Comparison of ENCODE assay signal across 12 mouse cellular contexts in the genomic region with DNA sequence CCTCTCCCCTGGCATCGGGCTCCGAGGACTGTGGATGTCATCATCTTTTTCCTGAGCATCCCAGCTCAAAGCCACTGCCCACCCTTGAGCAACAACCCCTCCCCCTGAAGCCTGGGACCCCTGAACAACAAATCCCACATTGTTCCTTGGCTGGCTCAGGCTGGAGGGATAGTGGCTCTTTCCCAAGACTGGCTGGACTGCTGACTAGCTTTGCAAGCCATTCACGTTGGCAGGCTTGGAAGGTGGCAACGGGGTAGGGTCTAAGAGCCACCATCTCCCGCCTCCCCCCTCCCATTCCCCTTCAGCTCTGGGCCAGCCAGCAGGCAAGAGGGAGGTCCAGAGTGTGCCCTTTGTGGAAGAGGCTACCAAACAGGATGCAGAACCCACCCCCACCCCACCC. TPM values are rescaled to one million over a fixed set of nuclear protein-coding genes. Genes with fewer than 3 reads are reported as not detected.
A peak's percentile ranks its signal among the peaks of the same experiment; 100 is the strongest.
DNase-seq lines count a peak whose midpoint lies in the region; ATAC-seq and TF ChIP-seq lines count a peak whose summit lies in the region.
"Had no signal": no experiment of that assay in that cellular context is flagged by ENCODE, and none has a peak within 500 bp of the region (broad histone marks: within the 10 kb centered on the region; RNA-seq: fewer than 3 reads in every experiment).

No protein-coding gene starts in this region.

- ATAC-seq in cerebellum, adult (ENCODE audit: insufficient number of reproducible peaks, low FRiP score, low TSS enrichment): no peak
- peak; percentile 90 for ATAC-seq in hindbrain, postnatal 0 days
- peak; percentile 45 for ATAC-seq in midbrain, embryonic 12.5 days (ENCODE audit: low FRiP score, low read depth)
- no peak for ATAC-seq in megakaryocyte-erythroid progenitor cell, adult 5-6 weeks (replicated peaks; ENCODE audit: low FRiP score, low TSS enrichment, poor library complexity, severe bottlenecking)

- H3K9me3 ChIP-seq in embryonic facial prominence, embryonic 10.5 days: no peaks in the 10 kb centered on the region
- H3K9me3 ChIP-seq in hindbrain, postnatal 0 days (ENCODE audit: low read length): no peaks in the 10 kb centered on the region
- H3K9me3 ChIP-seq in midbrain, embryonic 12.5 days: no peaks in the 10 kb centered on the region
- H3K9me3 ChIP-seq: liver, embryonic 13.5 days had no signal

- peak; percentile 65 for DNase-seq in cerebellum, adult 9-11 months
- DNase-seq in embryonic facial prominence, embryonic 10.5 days (ENCODE audit: low spot score): no peak
- peak; percentile 89 for DNase-seq in hindbrain, postnatal 0 days (ENCODE audit: low spot score)
- DNase-seq in natural killer cell, adult 2 months (ENCODE audit: low spot score in 2 of 2): no peak
- no peak for DNase-seq in lung, postnatal 10 days
- DNase-seq: gastrocnemius, postnatal 25 days; kidney, adult 11 months; liver, embryonic 13.5 days had no signal

- peaks cover 27% of the 10 kb centered on the region for H3K36me3 ChIP-seq in embryonic facial prominence, embryonic 10.5 days (replicated peaks)
- peaks cover 12% of the 10 kb centered on the region; the same call in 1 of the 2 replicates for H3K36me3 ChIP-seq in hindbrain, postnatal 0 days (ENCODE audit: insufficient read depth, low read length)
- H3K36me3 ChIP-seq in midbrain, embryonic 12.5 days: peaks cover 25% of the 10 kb centered on the region

- peaks cover 34% of the 10 kb centered on the region for H3K4me1 ChIP-seq in embryonic facial prominence, embryonic 10.5 days
- no peaks in the 10 kb centered on the region for H3K4me1 ChIP-seq in hindbrain, postnatal 0 days (ENCODE audit: insufficient read depth, low read length)
- peaks cover 26% of the 10 kb centered on the region for H3K4me1 ChIP-seq in midbrain, embryonic 12.5 days

- no peak overlapping the region for H3K9ac ChIP-seq in hindbrain, postnatal 0 days (replicated peaks; ENCODE audit: low read length)
- no peak overlapping the region for H3K9ac ChIP-seq in midbrain, embryonic 12.5 days (replicated peaks)
- H3K9ac ChIP-seq: liver, embryonic 13.5 days had no signal

- TF ChIP-seq CTCF in hindbrain, postnatal 0 days (IDR thresholded peaks at IDR 0.05; ENCODE audit: low read depth): no peak

- 38% methylated on average over 5 of the region's 5 CpGs for WGBS in embryonic facial prominence, embryonic 10.5 days
- 18% methylated on average over 5 of the region's 5 CpGs for WGBS in hindbrain, postnatal 0 days
- WGBS in midbrain, embryonic 12.5 days: 65% methylated on average over 5 of the region's 5 CpGs

- H3K4me3 ChIP-seq in embryonic facial prominence, embryonic 10.5 days: no peak overlapping the region
- H3K4me3 ChIP-seq in hindbrain, postnatal 0 days (ENCODE audit: low read length): no peak overlapping the region
- H3K4me3 ChIP-seq in midbrain, embryonic 12.5 days: no peak overlapping the region
- H3K4me3 ChIP-seq: liver, embryonic 13.5 days had no signal

- H3K27ac ChIP-seq in embryonic facial prominence, embryonic 10.5 days (replicated peaks): peak overlapping the region; percentile 71
- H3K27ac ChIP-seq in hindbrain, postnatal 0 days: peak overlapping the region; percentile 84
- H3K27ac ChIP-seq in midbrain, embryonic 12.5 days (replicated peaks): peak overlapping the region; percentile 52; the same call in 1 of the 2 replicates
- H3K27ac ChIP-seq: liver, embryonic 13.5 days had no signal

- H3K27me3 ChIP-seq in embryonic facial prominence, embryonic 10.5 days (replicated peaks; ENCODE audit: low read depth, poor library complexity, severe bottlenecking): no peaks in the 10 kb centered on the region; the same call in 1 of the 2 replicates
- no peaks in the 10 kb centered on the region for H3K27me3 ChIP-seq in hindbrain, postnatal 0 days (ENCODE audit: insufficient read depth, low read length)
- H3K27me3 ChIP-seq in midbrain, embryonic 12.5 days: no peaks in the 10 kb centered on the region
- H3K27me3 ChIP-seq: liver, embryonic 13.5 days had no signal

- no peak overlapping the region for H3K4me2 ChIP-seq in hindbrain, postnatal 0 days (ENCODE audit: low read depth, low read length)
- no peak overlapping the region for H3K4me2 ChIP-seq in midbrain, embryonic 12.5 days (replicated peaks)
- H3K4me2 ChIP-seq: liver, embryonic 13.5 days had no signal

RNA-seq across cellular contexts. Expression of a gene that starts 8.8 kb away (rescaled TPM):
- polyA plus RNA-seq in embryonic facial prominence, embryonic 10.5 days (2016; fragmentation: Nextera tagmentation; extraction: Ambion mirVana): not detected in 2 replicates
- total RNA-seq in hindbrain, postnatal 0 days (2014; rRNA removed): 42.6 and 66.3 TPM in 2 replicates
- polyA plus RNA-seq in hindbrain, postnatal 0 days (2015; fragmentation: Nextera tagmentation; extraction: Ambion mirVana): 24.9 and 32.1 TPM in 2 replicates
- polyA plus RNA-seq in midbrain, embryonic 12.5 days (2016; fragmentation: Nextera tagmentation; extraction: Ambion mirVana): not detected in 2 replicates
- not detected in 2 replicates for total RNA-seq in megakaryocyte-erythroid progenitor cell, adult 5-6 weeks (2014; fragmentation: Nextera tagmentation)
- total RNA-seq in megakaryocyte-erythroid progenitor cell, adult 5-6 weeks (2017): not detected in 2 replicates
- total RNA-seq: common myeloid progenitor, adult 5-6 weeks had no signal
- polyA plus RNA-seq: liver, embryonic 13.5 days had no signal

RNA-seq across cellular contexts. Expression of a gene that starts 12.0 kb away (rescaled TPM):
- polyA plus RNA-seq in embryonic facial prominence, embryonic 10.5 days (2016; fragmentation: Nextera tagmentation; extraction: Ambion mirVana): 48.3 and 50.3 TPM in 2 replicates
- 251 and 277 TPM in 2 replicates for total RNA-seq in hindbrain, postnatal 0 days (2014; rRNA removed)
- polyA plus RNA-seq in hindbrain, postnatal 0 days (2015; fragmentation: Nextera tagmentation; extraction: Ambion mirVana): 329 and 369 TPM in 2 replicates
- polyA plus RNA-seq in midbrain, embryonic 12.5 days (2016; fragmentation: Nextera tagmentation; extraction: Ambion mirVana): 129 and 143 TPM in 2 replicates
- 23.8 and 38.4 TPM in 2 replicates for total RNA-seq in megakaryocyte-erythroid progenitor cell, adult 5-6 weeks (2014; fragmentation: Nextera tagmentation)
- 7.9 and 14.8 TPM in 2 replicates for total RNA-seq in megakaryocyte-erythroid progenitor cell, adult 5-6 weeks (2017)

RNA-seq across cellular contexts. Expression of a gene that starts 26.1 kb away (rescaled TPM):
- polyA plus RNA-seq in embryonic facial prominence, embryonic 10.5 days (2016; fragmentation: Nextera tagmentation; extraction: Ambion mirVana): 1.3 and 2.1 TPM in 2 replicates
- total RNA-seq in hindbrain, postnatal 0 days (2014; rRNA removed): 0.10 and 0.54 TPM in 2 replicates
- polyA plus RNA-seq in hindbrain, postnatal 0 days (2015; fragmentation: Nextera tagmentation; extraction: Ambion mirVana): 0.10 and 0.11 TPM in 2 replicates
- 0.58 and 1.1 TPM in 2 replicates for polyA plus RNA-seq in midbrain, embryonic 12.5 days (2016; fragmentation: Nextera tagmentation; extraction: Ambion mirVana)
- 108 and 110 TPM in 2 replicates for total RNA-seq in megakaryocyte-erythroid progenitor cell, adult 5-6 weeks (2014; fragmentation: Nextera tagmentation)
- total RNA-seq in megakaryocyte-erythroid progenitor cell, adult 5-6 weeks (2017): 68.5 and 93.7 TPM in 2 replicates

RNA-seq across cellular contexts. Expression of a gene that starts 53.6 kb away (rescaled TPM):
- 0.73 and 1.1 TPM in 2 replicates for polyA plus RNA-seq in embryonic facial prominence, embryonic 10.5 days (2016; fragmentation: Nextera tagmentation; extraction: Ambion mirVana)
- 4.6 and 5.0 TPM in 2 replicates for total RNA-seq in hindbrain, postnatal 0 days (2014; rRNA removed)
- polyA plus RNA-seq in hindbrain, postnatal 0 days (2015; fragmentation: Nextera tagmentation; extraction: Ambion mirVana): 2.7 and 3.1 TPM in 2 replicates
- 0.27 and 0.66 TPM in 2 replicates for polyA plus RNA-seq in midbrain, embryonic 12.5 days (2016; fragmentation: Nextera tagmentation; extraction: Ambion mirVana)
- total RNA-seq in megakaryocyte-erythroid progenitor cell, adult 5-6 weeks (2014; fragmentation: Nextera tagmentation): not detected in 2 replicates
- total RNA-seq in megakaryocyte-erythroid progenitor cell, adult 5-6 weeks (2017): not detected in 2 replicates

Comparison
In these comparisons a context has a peak if more than half of its experiments do, and no peak if none do; other contexts are left out.
1. DNase-seq: peak in cerebellum, adult 9-11 months (single experiment) and hindbrain, postnatal 0 days (single experiment); none in embryonic facial prominence, embryonic 10.5 days (single experiment), natural killer cell, adult 2 months (0 of 2) and lung, postnatal 10 days (single experiment).
2. ATAC-seq: peak in hindbrain, postnatal 0 days (single experiment) and midbrain, embryonic 12.5 days (single experiment); none in cerebellum, adult (single experiment) and megakaryocyte-erythroid progenitor cell, adult 5-6 weeks (single experiment).
3. RNA of a gene that starts 8.8 kb away (polyA plus RNA-seq): 24.9 to 32.1 TPM in hindbrain, postnatal 0 days; not detected in midbrain, embryonic 12.5 days and not detected in embryonic facial prominence, embryonic 10.5 days; every median in the first group is over 10 times any median in the second.
4. Peak in every context shown above with its lines, with median percentiles within 50 percentile points of each other: H3K27ac ChIP-seq.